Mouse (Mus musculus): ENCODE results near the gene Utrn. TPM values are rescaled to one million over a fixed set of nuclear protein-coding genes. Genes with fewer than 3 reads are reported as not detected.

Utrn gene
- polyA plus RNA-seq, 1 experiment: 159 TPM

GRCm38 (mm10) chr10:12399450-12399849 lies 469.7 kb downstream of the Utrn start:
- Histone ChIP-seq H3K9me3 (replicated peaks; ENCODE audit: control insufficient read depth, insufficient read depth, low read length, poor library complexity, severe bottlenecking) (no peaks in the 10 kb centered on the region), H3K4me3 (ENCODE audit: low read depth, low read length) (no peak overlapping the region), H3K27ac (ENCODE audit: insufficient read depth, low read length) (no peak overlapping the region), H3K36me3 (ENCODE audit: control insufficient read depth, insufficient read depth, low read length, poor library complexity, severe bottlenecking) (peaks cover 6% of the 10 kb centered on the region), H3K4me1 (ENCODE audit: control insufficient read depth, insufficient read depth, low read length) (no peaks in the 10 kb centered on the region), H3K9ac (ENCODE audit: low read depth, poor library complexity, severe bottlenecking) (no peak overlapping the region), H3K27me3 (ENCODE audit: control insufficient read depth, insufficient read depth, low read length, poor library complexity, severe bottlenecking) (no peaks in the 10 kb centered on the region)
- TF ChIP-seq POLR2A (IDR thresholded peaks at IDR 0.05; ENCODE audit: insufficient read depth, low read length): no peak
- no peak for TF ChIP-seq CTCF (IDR thresholded peaks at IDR 0.05; ENCODE audit: low read depth, low read length)
- TF ChIP-seq EP300 (IDR thresholded peaks at IDR 0.05; ENCODE audit: insufficient read depth, low read depth, low read length): no peak

- Histone ChIP-seq H3K27ac (ENCODE audit: insufficient read depth, low read length) (no peak overlapping the region), H3K36me3 (ENCODE audit: control insufficient read depth, insufficient read depth, low read length, poor library complexity, severe bottlenecking) (peaks cover 2% of the 10 kb centered on the region), H3K4me3 (ENCODE audit: low read depth, low read length) (no peak overlapping the region), H3K9me3 (replicated peaks; ENCODE audit: control insufficient read depth, insufficient read depth, low read length, poor library complexity, severe bottlenecking) (no peaks in the 10 kb centered on the region), H3K4me1 (ENCODE audit: control insufficient read depth, insufficient read depth, low read length) (no peaks in the 10 kb centered on the region), H3K9ac (ENCODE audit: low read depth, poor library complexity, severe bottlenecking) (no peak overlapping the region), H3K27me3 (ENCODE audit: control insufficient read depth, insufficient read depth, low read length, poor library complexity, severe bottlenecking) (no peaks in the 10 kb centered on the region)
- TF ChIP-seq POLR2A (IDR thresholded peaks at IDR 0.05; ENCODE audit: insufficient read depth, low read length) (no peak), CTCF (IDR thresholded peaks at IDR 0.05; ENCODE audit: low read depth, low read length) (no peak), EP300 (IDR thresholded peaks at IDR 0.05; ENCODE audit: insufficient read depth, low read depth, low read length) (no peak)
Observed at GRCm38 (mm10) chr10:12380139-12380538, 489.0 kb downstream of the Utrn start.

GRCm38 (mm10) chr10:12379123-12379522 lies 490.0 kb downstream of the Utrn start:
- Histone ChIP-seq H3K4me3 (ENCODE audit: low read depth, low read length) (no peak overlapping the region), H3K27me3 (ENCODE audit: control insufficient read depth, insufficient read depth, low read length, poor library complexity, severe bottlenecking) (no peaks in the 10 kb centered on the region), H3K4me1 (ENCODE audit: control insufficient read depth, insufficient read depth, low read length) (no peaks in the 10 kb centered on the region), H3K27ac (ENCODE audit: insufficient read depth, low read length) (no peak overlapping the region), H3K9me3 (replicated peaks; ENCODE audit: control insufficient read depth, insufficient read depth, low read length, poor library complexity, severe bottlenecking) (no peaks in the 10 kb centered on the region), H3K36me3 (ENCODE audit: control insufficient read depth, insufficient read depth, low read length, poor library complexity, severe bottlenecking) (peaks cover 2% of the 10 kb centered on the region; the same call in 1 of the 2 replicates), H3K9ac (ENCODE audit: low read depth, poor library complexity, severe bottlenecking) (no peak overlapping the region)
- TF ChIP-seq POLR2A (IDR thresholded peaks at IDR 0.05; ENCODE audit: insufficient read depth, low read length) (no peak), EP300 (IDR thresholded peaks at IDR 0.05; ENCODE audit: insufficient read depth, low read depth, low read length) (no peak), CTCF (IDR thresholded peaks at IDR 0.05; ENCODE audit: low read depth, low read length) (no peak)

- Histone ChIP-seq H3K27me3 (ENCODE audit: control insufficient read depth, insufficient read depth, low read length, poor library complexity, severe bottlenecking) (no peaks in the 10 kb centered on the region), H3K9ac (ENCODE audit: low read depth, poor library complexity, severe bottlenecking) (no peak overlapping the region), H3K36me3 (ENCODE audit: control insufficient read depth, insufficient read depth, low read length, poor library complexity, severe bottlenecking) (no peaks in the 10 kb centered on the region), H3K9me3 (replicated peaks; ENCODE audit: control insufficient read depth, insufficient read depth, low read length, poor library complexity, severe bottlenecking) (no peaks in the 10 kb centered on the region), H3K4me1 (ENCODE audit: control insufficient read depth, insufficient read depth, low read length) (no peaks in the 10 kb centered on the region), H3K27ac (ENCODE audit: insufficient read depth, low read length) (no peak overlapping the region), H3K4me3 (ENCODE audit: low read depth, low read length) (no peak overlapping the region)
- no peak for TF ChIP-seq EP300 (IDR thresholded peaks at IDR 0.05; ENCODE audit: insufficient read depth, low read depth, low read length)
- no peak for TF ChIP-seq CTCF (IDR thresholded peaks at IDR 0.05; ENCODE audit: low read depth, low read length)
- no peak for TF ChIP-seq POLR2A (IDR thresholded peaks at IDR 0.05; ENCODE audit: insufficient read depth, low read length)
Observed at GRCm38 (mm10) chr10:12377727-12378126, 491.4 kb downstream of the Utrn start.

- H3K9ac ChIP-seq (ENCODE audit: low read depth, poor library complexity, severe bottlenecking): no peak overlapping the region
- H3K27ac ChIP-seq (ENCODE audit: insufficient read depth, low read length): no peak overlapping the region
- TF ChIP-seq POLR2A (IDR thresholded peaks at IDR 0.05; ENCODE audit: insufficient read depth, low read length) (no peak), CTCF (IDR thresholded peaks at IDR 0.05; ENCODE audit: low read depth, low read length) (no peak), EP300 (IDR thresholded peaks at IDR 0.05; ENCODE audit: insufficient read depth, low read depth, low read length) (no peak)
- no peaks in the 10 kb centered on the region for H3K9me3 ChIP-seq (replicated peaks; ENCODE audit: control insufficient read depth, insufficient read depth, low read length, poor library complexity, severe bottlenecking)
- H3K4me3 ChIP-seq (ENCODE audit: low read depth, low read length): no peak overlapping the region
- H3K36me3 ChIP-seq (ENCODE audit: control insufficient read depth, insufficient read depth, low read length, poor library complexity, severe bottlenecking): no peaks in the 10 kb centered on the region
- H3K4me1 ChIP-seq (ENCODE audit: control insufficient read depth, insufficient read depth, low read length): no peaks in the 10 kb centered on the region
- no peaks in the 10 kb centered on the region for H3K27me3 ChIP-seq (ENCODE audit: control insufficient read depth, insufficient read depth, low read length, poor library complexity, severe bottlenecking)
Observed at GRCm38 (mm10) chr10:12376015-12376414, 493.1 kb downstream of the Utrn start.

GRCm38 (mm10) chr10:12374741-12375140 lies 494.4 kb downstream of the Utrn start:
- Histone ChIP-seq H3K27ac (ENCODE audit: insufficient read depth, low read length) (no peak overlapping the region), H3K4me1 (ENCODE audit: control insufficient read depth, insufficient read depth, low read length) (no peaks in the 10 kb centered on the region), H3K4me3 (ENCODE audit: low read depth, low read length) (no peak overlapping the region), H3K9ac (ENCODE audit: low read depth, poor library complexity, severe bottlenecking) (no peak overlapping the region), H3K36me3 (ENCODE audit: control insufficient read depth, insufficient read depth, low read length, poor library complexity, severe bottlenecking) (no peaks in the 10 kb centered on the region), H3K27me3 (ENCODE audit: control insufficient read depth, insufficient read depth, low read length, poor library complexity, severe bottlenecking) (no peaks in the 10 kb centered on the region), H3K9me3 (replicated peaks; ENCODE audit: control insufficient read depth, insufficient read depth, low read length, poor library complexity, severe bottlenecking) (no peaks in the 10 kb centered on the region)
- TF ChIP-seq CTCF (IDR thresholded peaks at IDR 0.05; ENCODE audit: low read depth, low read length) (no peak), EP300 (IDR thresholded peaks at IDR 0.05; ENCODE audit: insufficient read depth, low read depth, low read length) (no peak), POLR2A (IDR thresholded peaks at IDR 0.05; ENCODE audit: insufficient read depth, low read length) (no peak)

Measured in ES-Bruce4 (cell line).